Mouse (Mus musculus) heart, postnatal 36 days (tissue): Measurements from ENCODE around the gene Gm15557. TPM values are rescaled to one million over a fixed set of nuclear protein-coding genes. Genes with fewer than 3 reads are reported as not detected.

ENCODE experiments used
- DNase-seq, 2 experiments: peaks; one replicate each; pipeline ENCODE4 v3.0.0; 2021 to 2022
- intact Hi-C: fragments of 180-260 bp; cut with DNase I; formaldehyde crosslinking; loops from one replicate; pipeline ENCODE4 v1.15.1; 2025
- total RNA-seq, 2 experiments: library from RNA; stranded (reverse); gene quantifications; 2 replicates each; pipeline ENCODE4 v1.2.3; 2021

Gm15557 gene
- total RNA-seq, 2 experiments from 2014 or later: not detected

DNA sequence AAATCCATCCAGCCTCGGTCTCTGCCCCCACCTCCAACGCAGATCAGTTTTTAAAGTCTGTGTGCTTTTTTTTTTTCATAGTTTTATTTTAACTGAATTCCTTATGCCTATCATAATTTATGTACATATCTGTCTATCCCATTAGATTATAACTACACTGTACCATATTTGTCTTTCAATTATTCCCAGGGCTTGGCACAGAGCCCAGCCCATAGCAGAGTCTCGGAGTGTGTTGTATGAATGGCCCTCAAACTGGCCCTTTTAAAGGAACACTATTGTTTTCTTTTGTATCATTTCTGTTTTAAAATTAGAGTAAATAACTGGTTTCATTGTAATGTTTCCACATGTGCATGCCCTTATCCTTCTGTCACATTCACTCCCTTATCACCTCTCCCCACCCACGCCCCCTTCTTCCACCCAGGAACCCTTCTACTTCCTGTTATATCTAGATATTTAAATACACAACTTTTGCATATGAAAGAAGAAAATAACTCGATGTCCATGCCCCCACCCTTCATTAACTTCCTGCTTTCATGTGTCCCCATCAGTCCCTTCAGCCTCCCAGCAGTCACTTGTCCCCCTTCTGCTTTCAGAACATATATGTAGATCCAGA lies 7.0 kb downstream of the Gm15557 start:
- DNase-seq: no peak
- intact Hi-C loops: loop anchor here (10.0 kb wide), 1 partner anchor 273 kb away; no protein-coding TSS in a partner anchor

DNA sequence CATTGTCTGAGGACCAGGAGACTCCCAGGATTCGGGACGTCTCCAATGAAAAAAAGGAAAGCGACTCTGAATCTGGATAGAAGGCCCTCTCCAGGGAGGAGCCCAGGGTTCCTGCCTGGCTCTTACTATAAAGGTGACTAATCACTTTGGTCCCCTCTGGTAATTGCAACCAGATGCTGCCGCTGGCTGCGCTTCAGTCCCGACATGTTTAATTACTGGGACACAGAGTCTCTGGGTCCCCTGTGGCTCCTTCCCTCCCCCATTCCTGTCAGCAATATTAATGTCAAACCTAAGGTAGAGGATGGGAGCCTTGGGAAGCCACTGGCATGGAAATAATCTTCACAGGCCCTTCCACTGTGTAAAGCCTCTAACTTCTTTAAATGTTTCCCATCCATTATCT lies 8.8 kb downstream of the Gm15557 start:
- intact Hi-C loops: loop anchor here (10.0 kb wide), 1 partner anchor 275 kb away; no protein-coding TSS in a partner anchor
- DNase-seq: no peak

DNA sequence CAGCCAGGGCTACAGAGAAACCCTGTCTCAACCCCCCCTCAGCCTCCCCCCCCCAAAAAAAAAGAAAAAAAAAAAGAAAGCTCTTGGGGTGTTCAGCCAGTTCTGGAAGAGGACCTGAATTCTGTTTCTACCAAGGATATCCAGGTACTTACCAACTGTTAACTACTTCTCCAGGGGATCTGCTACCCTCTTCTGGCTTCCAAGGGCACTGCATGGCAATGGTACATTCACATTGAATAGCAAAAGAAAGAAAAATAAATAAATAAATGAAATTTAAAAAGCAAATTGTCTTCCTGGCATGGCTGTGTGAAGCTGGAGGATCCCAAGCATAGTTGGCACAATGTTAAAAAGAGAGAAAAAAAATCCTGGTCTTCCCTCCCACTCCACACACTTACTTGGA lies 11.5 kb downstream of the Gm15557 start:
- peak in 1 of 2 experiments; percentile 60 for DNase-seq
- intact Hi-C loops: loop anchor here (10.0 kb wide), 1 partner anchor 257 kb away; the partner anchor contains the start of gene Trpc4ap

DNA sequence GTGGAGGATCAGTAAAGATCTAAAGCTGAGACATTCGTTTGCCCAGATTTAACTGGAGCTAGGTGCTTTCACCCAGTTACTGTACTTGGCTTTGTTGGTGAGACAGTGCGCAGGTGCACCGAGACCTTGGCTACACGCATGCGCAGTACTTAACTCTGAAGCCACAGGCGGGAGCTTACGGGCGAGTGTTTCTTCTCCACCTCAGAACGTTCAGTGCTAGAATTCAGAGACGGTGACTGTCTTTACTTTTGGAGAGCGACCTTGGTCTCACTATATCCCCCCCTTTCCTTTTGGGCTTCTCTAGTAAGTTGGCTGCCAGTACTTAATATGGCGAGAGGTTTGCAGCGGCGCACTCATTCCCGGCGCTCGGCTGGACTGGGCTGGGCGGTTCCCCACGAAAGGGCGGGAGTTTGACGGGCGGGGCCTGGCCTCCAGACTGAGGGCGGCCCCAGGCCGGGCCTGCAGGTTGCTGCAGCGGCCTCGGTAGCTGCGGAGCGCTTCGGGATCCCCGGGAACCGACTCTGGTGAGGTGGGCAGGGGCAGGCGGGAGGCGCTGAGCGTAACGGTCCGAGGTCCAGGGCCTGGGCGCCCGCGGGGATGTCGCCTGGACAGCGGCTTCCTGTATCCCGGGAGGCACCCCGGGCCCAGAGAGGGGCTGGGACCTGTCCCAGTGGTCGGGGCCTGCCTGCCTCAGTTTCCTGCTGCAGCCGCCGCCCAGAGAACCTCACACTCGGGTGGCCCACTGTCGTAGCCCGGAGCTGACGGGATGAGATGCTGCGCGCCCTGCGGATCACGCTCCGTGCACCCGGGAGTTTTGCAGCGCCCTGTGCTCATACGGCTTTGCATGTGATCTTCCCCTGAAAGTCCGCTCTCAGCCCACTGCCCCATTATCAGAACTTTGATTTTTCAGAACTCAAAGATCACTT lies 15.9 kb downstream of the Gm15557 start, which contains the start of gene Cep250:
Cep250 (plus strand) TSS at position 325 of the 926 bp plus-strand sequence.
- DNase-seq: peak; percentile 87 to 94
- intact Hi-C loops: loop anchor here (10.0 kb wide), 1 partner anchor 262 kb away; the partner anchor contains the start of gene Trpc4ap

DNA sequence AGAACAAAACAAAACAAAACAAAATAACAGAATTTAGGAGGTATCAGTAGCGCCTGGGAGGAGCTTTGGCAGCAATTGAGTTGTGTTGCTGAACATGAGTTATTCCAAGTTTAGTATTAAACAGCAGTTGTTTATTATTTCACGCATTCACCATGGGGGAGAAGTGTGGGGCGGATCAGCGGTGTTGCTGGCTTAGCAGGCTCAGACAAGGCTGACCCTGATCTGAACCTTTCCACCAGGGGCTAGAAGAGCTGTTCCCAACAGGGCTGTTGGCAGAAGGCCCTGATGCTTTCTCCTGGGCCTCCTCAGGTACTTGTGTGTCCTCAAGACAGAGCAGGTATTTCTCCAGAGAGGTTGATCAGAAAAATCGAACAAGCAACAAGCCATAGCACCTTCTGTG lies 19.5 kb downstream of the Gm15557 start:
- intact Hi-C loops: loop anchor here (10.0 kb wide), 1 partner anchor 265 kb away; the partner anchor contains the start of gene Trpc4ap
- no peak for DNase-seq

DNA sequence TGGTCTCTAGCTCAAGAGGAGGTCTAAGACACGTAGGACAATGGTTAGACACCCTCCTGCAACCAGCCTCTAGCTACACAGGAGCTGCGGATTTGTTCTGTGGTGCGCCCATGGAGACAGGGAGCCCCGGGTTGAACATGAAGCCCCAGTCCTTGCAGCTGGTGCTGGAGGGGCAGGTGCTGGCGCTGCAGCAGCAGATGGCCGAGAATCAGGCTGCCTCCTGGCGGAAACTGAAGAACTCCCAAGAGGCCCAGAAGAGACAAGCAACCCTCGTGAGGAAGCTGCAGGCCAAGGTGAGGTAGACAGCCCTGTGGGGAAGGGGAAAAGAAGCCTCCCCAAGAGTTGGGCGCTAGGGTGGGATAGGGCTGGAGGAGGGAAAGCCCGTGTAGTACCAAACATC lies 21.3 kb downstream of the Gm15557 start:
- intact Hi-C loops: loop anchor here (2.0 kb wide), 2 partner anchors 181 to 317 kb away; no protein-coding TSS in a partner anchor
- no peak for DNase-seq

DNA sequence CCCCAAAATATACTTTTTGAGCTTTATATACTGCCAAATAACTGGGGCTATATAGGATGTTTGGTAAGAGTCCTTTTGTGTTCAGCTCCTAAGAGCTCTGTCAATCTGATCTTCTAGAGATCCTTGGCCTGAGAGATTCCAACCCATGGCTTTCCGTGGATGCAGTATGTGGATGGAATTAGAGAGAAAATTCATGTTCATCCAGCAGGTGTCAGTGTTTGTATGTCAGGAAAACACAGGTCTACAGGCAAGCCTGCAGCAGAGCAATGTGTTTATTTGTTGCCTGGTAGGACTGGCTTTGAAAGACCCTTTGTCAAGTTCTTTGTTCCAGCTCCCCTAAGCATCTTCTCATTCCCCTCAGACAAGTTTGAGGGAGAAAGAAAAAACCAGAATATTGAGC lies 22.5 kb downstream of the Gm15557 start:
- intact Hi-C loops: loop anchor here (2.0 kb wide), 2 partner anchors 180 to 316 kb away; no protein-coding TSS in a partner anchor
- DNase-seq: no peak

DNA sequence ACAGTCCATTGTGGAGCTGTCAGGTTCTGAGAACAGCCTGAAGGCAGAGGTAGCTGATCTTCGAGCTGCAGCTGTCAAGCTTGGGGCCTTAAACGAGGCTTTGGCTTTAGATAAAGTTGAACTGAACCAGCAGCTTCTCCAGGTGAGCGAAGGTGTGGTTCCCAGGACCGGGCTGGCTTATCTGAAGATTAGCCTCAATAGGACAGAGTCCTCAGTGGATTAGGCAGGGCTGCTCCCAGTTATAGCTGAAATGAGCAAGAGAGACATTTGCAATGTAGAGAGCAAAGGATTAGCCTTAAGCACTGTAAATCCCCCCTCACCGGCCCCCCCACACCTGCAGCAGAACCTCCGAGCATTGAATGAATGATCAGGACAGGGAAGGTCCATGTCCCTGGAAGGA lies 32.8 kb downstream of the Gm15557 start:
- intact Hi-C loops: no loop called here

DNA sequence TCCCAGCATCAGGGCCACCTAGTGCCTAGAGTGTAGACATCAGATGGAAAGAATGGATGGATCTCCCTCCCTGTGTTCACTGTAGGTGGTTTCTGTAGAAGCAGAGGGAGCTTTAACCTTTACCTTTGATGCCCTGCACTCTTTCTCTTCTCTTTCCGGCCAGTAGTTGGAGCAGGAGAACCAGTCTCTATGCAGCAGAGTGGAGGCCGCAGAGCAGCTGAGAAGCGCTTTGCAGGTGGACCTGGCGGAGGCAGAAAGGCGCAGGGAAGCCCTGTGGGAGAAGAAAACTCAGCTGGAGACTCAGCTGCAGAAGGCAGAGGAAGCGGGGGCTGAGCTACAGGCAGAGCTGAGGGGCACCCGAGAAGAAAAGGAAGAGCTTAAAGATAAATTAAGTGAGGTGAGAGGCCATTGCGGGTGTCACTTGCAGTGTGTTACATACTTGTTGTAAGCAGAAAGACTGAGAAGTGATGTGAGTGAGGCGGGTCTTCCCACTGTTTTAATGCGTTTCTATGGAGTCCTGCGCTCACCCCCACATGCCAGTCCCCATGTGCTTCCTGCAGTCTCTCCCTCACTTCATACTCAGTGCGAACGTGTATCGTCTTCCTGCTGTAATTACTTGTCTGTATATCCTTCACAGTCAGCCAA lies 33.7 kb downstream of the Gm15557 start:
- no peak for DNase-seq
- intact Hi-C loops: no loop called here

More for the DNA sequence above, 32.8 kb downstream of the Gm15557 start:
- DNase-seq: no peak

DNA sequence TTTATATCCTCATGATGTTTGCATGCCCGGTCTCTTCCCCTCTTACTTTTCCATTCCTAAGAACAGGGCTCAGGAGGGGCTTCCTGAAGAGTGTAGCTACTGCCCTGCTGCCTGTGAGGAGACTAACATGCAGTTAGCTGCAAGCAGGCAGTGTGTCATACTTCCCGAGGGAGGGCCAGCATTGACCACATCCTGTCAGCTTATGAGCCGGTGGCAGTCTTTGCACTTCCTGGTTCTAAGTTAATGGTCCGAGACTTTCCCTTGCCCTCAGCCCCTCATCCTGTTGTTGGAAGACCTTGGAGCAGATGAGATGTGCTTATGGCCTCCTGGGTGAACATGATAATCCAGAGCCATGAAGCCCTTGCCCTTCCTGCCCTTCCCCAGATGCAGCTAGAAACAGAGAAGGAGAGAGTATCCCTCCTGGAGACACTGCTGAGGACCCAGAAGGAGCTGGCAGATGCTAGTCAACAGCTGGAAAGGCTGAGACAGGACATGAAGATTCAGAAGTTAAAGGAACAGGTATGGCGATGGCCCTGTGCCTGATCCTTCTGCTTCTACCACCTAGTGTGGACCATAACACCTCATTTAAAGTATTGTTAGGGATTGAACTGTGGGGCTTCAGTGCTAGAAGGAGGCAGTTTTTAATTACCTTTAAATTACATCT lies 38.9 kb downstream of the Gm15557 start:
- intact Hi-C loops: no loop called here
- DNase-seq: peak; percentile 44 to 45

DNA sequence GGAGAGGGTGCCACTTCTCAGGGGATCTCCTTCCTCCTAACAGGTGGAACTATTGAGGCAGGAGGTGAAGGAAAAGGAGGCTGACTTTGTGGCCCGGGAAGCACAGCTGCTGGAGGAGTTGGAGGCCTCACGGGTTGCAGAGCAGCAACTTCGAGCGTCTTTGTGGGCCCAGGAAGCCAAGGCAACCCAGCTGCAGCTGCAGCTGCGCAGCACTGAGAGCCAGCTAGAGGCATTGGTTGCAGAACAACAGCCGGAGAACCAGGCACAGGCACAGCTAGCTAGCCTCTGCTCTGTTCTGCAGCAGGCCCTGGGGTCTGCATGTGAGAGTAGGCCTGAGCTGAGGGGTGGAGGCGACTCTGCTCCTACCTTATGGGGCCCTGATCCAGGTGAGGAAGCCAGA lies 45.2 kb downstream of the Gm15557 start:
- intact Hi-C loops: no loop called here
- DNase-seq: no peak

DNA sequence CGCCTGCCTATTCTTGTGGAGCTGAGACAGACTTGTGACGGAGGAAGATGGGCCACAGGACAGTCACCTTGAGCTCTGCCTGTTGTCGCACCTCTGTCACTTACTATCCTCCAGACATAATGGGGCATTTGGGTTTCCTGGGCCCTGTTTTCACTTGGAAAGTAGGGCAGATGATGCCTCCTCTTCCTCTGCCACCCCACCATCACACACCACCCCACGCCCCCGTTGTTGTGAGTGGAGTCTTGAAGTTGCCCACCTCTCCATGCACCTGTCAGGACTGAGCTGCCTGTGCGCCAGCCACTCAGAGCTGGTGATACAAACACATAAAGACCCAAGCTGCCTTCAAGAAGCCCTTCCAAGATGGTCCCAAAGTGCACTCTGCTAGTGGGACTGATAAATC lies 46.6 kb downstream of the Gm15557 start:
- no peak for DNase-seq
- intact Hi-C loops: no loop called here

DNA sequence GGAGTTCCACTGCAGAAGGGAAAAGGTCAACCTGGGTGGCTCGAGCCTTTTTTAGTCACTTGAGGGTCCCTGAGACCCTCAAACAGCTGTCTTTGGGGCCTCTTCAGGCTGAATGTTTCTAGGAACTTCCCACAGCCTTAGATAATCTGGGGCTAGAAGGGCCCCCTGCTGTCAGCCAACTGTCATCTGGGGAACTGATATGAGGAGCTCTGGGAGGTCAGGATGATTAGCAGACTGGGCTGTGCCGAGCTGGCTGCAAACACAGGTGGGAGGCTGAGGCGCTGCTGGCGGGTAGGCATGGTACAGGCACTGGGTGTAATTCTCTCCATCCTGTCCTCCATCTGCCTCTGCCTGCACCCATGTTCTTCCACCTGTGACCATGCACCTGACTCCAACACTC lies 48.6 kb downstream of the Gm15557 start:
- DNase-seq: no peak
- intact Hi-C loops: no loop called here

DNA sequence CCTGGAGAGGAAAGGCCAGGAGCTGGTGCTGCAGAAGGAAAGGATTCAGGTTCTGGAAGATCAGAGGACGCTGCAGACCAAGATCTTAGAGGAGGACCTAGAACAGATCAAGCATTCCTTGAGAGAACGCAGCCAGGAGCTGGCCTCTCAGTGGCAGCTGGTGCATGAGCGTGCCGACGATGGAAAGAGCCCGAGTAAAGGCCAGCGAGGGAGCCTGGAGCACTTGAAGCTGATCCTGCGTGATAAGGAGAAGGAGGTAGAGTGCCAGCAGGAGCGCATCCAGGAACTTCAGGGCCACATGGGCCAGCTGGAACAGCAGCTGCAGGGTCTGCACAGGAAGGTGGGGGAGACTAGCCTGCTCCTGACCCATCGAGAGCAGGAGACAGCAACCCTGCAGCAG lies 50.6 kb downstream of the Gm15557 start:
- intact Hi-C loops: no loop called here
- no peak for DNase-seq

DNA sequence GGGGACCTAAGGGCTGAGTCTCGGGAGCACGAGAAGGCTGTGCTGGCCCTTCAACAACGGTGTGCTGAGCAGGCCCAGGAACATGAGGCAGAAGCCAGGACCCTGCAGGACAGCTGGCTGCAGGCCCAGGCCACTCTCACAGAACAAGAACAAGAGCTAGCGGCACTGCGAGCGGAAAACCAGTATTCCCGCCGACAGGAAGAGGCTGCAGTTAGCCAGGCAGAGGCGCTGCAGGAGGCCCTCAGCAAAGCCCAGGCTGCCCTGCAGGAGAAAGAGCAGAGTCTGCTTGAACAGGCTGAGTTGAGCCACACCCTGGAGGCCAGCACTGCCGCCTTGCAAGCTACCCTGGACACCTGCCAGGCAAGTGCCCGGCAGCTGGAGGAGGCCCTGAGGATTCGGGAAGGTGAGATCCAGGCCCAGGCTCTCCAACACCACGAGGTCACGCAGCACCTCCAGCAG lies 51.4 kb downstream of the Gm15557 start:
- intact Hi-C loops: no loop called here
- peak; percentile 49 to 51 for DNase-seq

Other genes with a start within 250 kb of the Gm15557 start
- 10 to 100 TPM; 92.1 to 92.3 TPM for gene Trpc4ap, start 248.3 kb upstream of the Gm15557 start, total RNA-seq
- gene Edem2, start 211.3 kb upstream of the Gm15557 start, total RNA-seq: 1 to 10 TPM; 6.9 to 7.0 TPM
- gene Gm17581, start 204.9 kb upstream of the Gm15557 start, total RNA-seq: not detected
- gene Procr, start 189.6 kb upstream of the Gm15557 start, total RNA-seq: 1 to 10 TPM; 3.1 to 3.3 TPM
- not detected for gene Mmp24, start 165.4 kb upstream of the Gm15557 start, total RNA-seq
- 10 to 100 TPM; 26.2 to 27.7 TPM for gene BC029722, start 121.3 kb upstream of the Gm15557 start, total RNA-seq
- gene Eif6, start 113.8 kb upstream of the Gm15557 start, total RNA-seq: 10 to 100 TPM; 50.7 to 53.6 TPM
- not detected for gene Fam83c, start 105.9 kb upstream of the Gm15557 start, total RNA-seq
- gene Uqcc1, start 10.4 kb upstream of the Gm15557 start, total RNA-seq: 100 to 1,000 TPM; 235 to 283 TPM
- gene Gdf5, start 4.6 kb downstream of the Gm15557 start, total RNA-seq: not detected
- gene Cep250, start 15.7 kb downstream of the Gm15557 start, total RNA-seq: 1 to 10 TPM; 7.1 to 7.9 TPM
- under 1 TPM; 0.16 to 0.31 TPM for gene 6430550D23Rik, start 67.2 kb downstream of the Gm15557 start, total RNA-seq
- gene Ergic3, start 67.3 kb downstream of the Gm15557 start, total RNA-seq: 10 to 100 TPM; 59.7 to 61.4 TPM
- gene Fer1l4, start 112.2 kb downstream of the Gm15557 start, total RNA-seq: not detected
- gene Spag4, start 124.4 kb downstream of the Gm15557 start, total RNA-seq: 1 to 10 TPM in 1 of 2 experiments, under 1 TPM in 1; 0.87 to 1.5 TPM
- gene Cpne1, start 171.2 kb downstream of the Gm15557 start, total RNA-seq: 10 to 100 TPM; 15.2 to 17.5 TPM
- 10 to 100 TPM; 11.1 to 11.5 TPM for gene Rbm12, start 171.2 kb downstream of the Gm15557 start, total RNA-seq
- gene Gm28036, start 186.4 kb downstream of the Gm15557 start, total RNA-seq: 10 to 100 TPM in 1 of 2 experiments, 1 to 10 TPM in 1; 9.0 to 13.6 TPM
- 100 to 1,000 TPM; 345 to 377 TPM for gene Romo1, start 203.3 kb downstream of the Gm15557 start, total RNA-seq
- 10 to 100 TPM; 86.3 to 93.6 TPM for gene Nfs1, start 203.5 kb downstream of the Gm15557 start, total RNA-seq
- gene Rbm39, start 239.5 kb downstream of the Gm15557 start, total RNA-seq: 100 to 1,000 TPM; 143 to 146 TPM